Mouse (Mus musculus): ENCODE results near the gene Pibf1. TPM values are rescaled to one million over a fixed set of nuclear protein-coding genes. Genes with fewer than 3 reads are reported as not detected.

Pibf1 gene
- polyA plus RNA-seq, 1 experiment = not detected

DNA sequence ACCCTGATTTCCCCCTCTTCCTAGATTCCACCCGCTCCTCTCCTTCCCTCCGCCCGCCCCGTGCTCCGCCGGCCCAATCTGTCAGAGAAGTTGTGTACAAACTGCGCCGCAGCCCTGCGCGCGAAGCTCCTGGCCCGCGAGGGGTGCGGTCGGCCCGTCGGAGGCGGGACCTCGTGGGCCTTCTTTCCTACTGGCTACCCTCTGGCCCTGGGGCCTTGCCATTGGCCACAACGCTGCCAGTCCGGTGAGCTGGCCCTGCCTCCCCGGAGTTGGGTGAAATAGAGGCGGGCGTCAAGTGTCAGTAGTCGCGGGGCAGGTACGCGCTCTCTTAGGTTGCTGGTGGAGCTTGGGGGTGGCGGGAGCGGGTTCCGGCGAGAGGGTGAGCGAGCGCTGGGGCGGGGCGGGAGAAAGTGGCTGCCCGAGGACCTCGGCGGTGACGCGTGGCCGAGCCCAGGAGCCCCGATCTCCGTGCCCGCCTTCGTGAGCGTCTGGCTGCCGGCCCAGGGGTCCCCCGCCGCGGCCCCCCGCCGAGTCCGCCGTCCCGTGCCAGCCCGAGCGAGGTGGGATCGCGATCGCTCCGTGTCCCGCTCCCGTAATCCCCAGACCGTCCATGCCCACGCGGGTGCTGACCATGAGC lies 199.3 kb downstream of the Pibf1 start, which contains the start of gene Klf5:
Gene Klf5, plus strand, starts transcription at position 307 of the 637 bp plus-strand sequence.
- Histone ChIP-seq H3K9me3 (ENCODE audit: control insufficient read depth, low read length) (no peaks in the 10 kb centered on the region), H3K4me1 (ENCODE audit: control insufficient read depth) (peaks cover 18% of the 10 kb centered on the region), H3K4me3 (replicated peaks) (peak within 1 kb of the TSS; percentile 75), H3K27me3 (ENCODE audit: control insufficient read depth) (peaks cover 60% of the 10 kb centered on the region), H3K36me3 (ENCODE audit: control insufficient read depth) (peaks cover 10% of the 10 kb centered on the region)
- no peak for TF ChIP-seq GATA1 (IDR thresholded peaks at IDR 0.05; ENCODE audit: low read length)
- TF ChIP-seq TAL1 (IDR thresholded peaks at IDR 0.05; ENCODE audit: low read length) = no peak

DNA sequence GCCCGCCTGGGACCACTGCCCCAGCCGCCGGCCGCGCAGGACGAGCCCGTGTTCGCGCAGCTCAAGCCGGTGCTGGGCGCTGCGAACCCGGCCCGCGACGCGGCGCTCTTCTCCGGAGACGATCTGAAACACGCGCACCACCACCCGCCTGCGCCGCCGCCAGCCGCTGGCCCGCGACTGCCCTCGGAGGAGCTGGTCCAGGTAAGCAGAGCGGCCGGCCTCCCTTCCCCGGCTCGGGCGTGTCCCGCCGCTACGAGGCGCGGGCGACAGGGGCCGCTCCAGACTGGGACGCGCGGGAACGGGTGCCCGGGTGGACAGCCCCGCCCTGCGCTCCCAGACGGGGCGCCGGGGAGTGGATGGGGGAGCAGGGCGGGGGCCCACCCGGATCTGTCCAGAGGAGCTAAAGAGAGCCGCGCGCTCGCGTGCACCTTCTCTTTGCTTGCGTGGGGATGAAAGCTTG lies 199.8 kb downstream of the Pibf1 start:
- Histone ChIP-seq H3K4me3 (replicated peaks) (peak overlapping the region; percentile 75), H3K36me3 (ENCODE audit: control insufficient read depth) (peaks cover 12% of the 10 kb centered on the region), H3K4me1 (ENCODE audit: control insufficient read depth) (peaks cover 18% of the 10 kb centered on the region), H3K9me3 (ENCODE audit: control insufficient read depth, low read length) (no peaks in the 10 kb centered on the region), H3K27me3 (ENCODE audit: control insufficient read depth) (peaks cover 60% of the 10 kb centered on the region)
- no peak for TF ChIP-seq GATA1 (IDR thresholded peaks at IDR 0.05; ENCODE audit: low read length)
- TF ChIP-seq TAL1 (IDR thresholded peaks at IDR 0.05; ENCODE audit: low read length) = no peak

DNA sequence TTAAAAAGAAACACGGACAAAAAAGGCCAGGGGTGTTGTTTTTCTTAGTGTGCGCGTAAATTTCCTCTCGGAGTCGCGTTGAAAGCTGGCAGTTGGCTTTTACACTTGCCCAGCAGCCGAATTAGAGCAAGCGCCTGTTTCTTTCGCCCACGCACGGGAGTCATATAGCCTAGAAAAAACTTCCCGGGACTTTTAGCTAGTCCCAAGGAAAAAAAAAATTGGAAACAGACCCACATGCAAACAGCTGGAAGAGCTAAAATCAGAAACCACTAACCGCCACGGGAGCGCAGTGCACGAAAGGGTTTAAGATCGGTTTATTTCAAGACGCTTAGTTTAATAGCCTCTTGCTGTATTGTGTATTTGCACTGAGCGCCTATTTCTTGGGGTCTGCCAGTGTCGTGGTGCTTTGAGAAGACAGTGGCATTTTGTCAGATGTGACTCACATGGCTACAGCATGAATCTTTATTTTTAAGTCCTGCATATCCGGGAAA lies 200.5 kb downstream of the Pibf1 start:
- H3K9me3 ChIP-seq (ENCODE audit: control insufficient read depth, low read length) = no peaks in the 10 kb centered on the region
- H3K27me3 ChIP-seq (ENCODE audit: control insufficient read depth) = peaks cover 56% of the 10 kb centered on the region
- peaks cover 12% of the 10 kb centered on the region for H3K36me3 ChIP-seq (ENCODE audit: control insufficient read depth)
- peak overlapping the region; percentile 75 for H3K4me3 ChIP-seq (replicated peaks)
- H3K4me1 ChIP-seq (ENCODE audit: control insufficient read depth) = peaks cover 18% of the 10 kb centered on the region
- TF ChIP-seq GATA1 (IDR thresholded peaks at IDR 0.05; ENCODE audit: low read length) = no peak
- TF ChIP-seq TAL1 (IDR thresholded peaks at IDR 0.05; ENCODE audit: low read length) = no peak

DNA sequence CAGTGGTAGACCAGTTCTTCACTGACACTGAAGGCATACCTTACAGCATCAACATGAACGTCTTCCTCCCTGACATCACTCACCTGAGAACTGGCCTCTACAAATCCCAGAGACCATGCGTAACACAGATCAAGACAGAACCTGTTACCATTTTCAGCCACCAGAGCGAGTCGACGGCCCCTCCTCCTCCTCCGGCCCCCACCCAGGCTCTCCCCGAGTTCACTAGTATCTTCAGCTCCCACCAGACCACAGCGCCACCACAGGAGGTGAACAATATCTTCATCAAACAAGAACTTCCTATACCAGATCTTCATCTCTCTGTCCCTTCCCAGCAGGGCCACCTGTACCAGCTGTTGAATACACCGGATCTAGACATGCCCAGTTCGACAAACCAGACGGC lies 202.2 kb downstream of the Pibf1 start:
- peaks cover 20% of the 10 kb centered on the region for H3K4me1 ChIP-seq (ENCODE audit: control insufficient read depth)
- H3K27me3 ChIP-seq (ENCODE audit: control insufficient read depth) = peaks cover 50% of the 10 kb centered on the region
- no peak overlapping the region for H3K4me3 ChIP-seq (replicated peaks)
- H3K36me3 ChIP-seq (ENCODE audit: control insufficient read depth) = peaks cover 12% of the 10 kb centered on the region
- TF ChIP-seq GATA1 (IDR thresholded peaks at IDR 0.05; ENCODE audit: low read length) = no peak
- no peaks in the 10 kb centered on the region for H3K9me3 ChIP-seq (ENCODE audit: control insufficient read depth, low read length)

Other genes with a start within 250 kb of the Pibf1 start
- 0.16 TPM in 1 of 2 replicates, not detected in the other for gene Rpl36a-ps1, start 105.1 kb upstream of the Pibf1 start, polyA plus RNA-seq (2012)
- 1.8 and 2.3 TPM in 2 replicates for gene Mzt1, start 53.3 kb upstream of the Pibf1 start, polyA plus RNA-seq (2012)
- 0.42 and 0.48 TPM in 2 replicates for gene Bora, start 53.2 kb upstream of the Pibf1 start, polyA plus RNA-seq (2012)
- gene Dis3, start 346 bp downstream of the Pibf1 start, polyA plus RNA-seq (2012) = 0.47 and 0.94 TPM in 2 replicates
- gene Klf5, start 199.3 kb downstream of the Pibf1 start, polyA plus RNA-seq (2012) = 0.64 and 1.2 TPM in 2 replicates

All from erythroblast, embryonic 14.5 days (primary cell).